Comparison of ENCODE assay signal across 10 mouse cellular contexts in genomic region chr4:134416177-134416576, GRCm38 (mm10). TPM values are rescaled to one million over a fixed set of nuclear protein-coding genes. Genes with fewer than 3 reads are reported as not detected.
DNase-seq lines count a peak whose midpoint lies in the region; ATAC-seq lines count a peak whose summit lies in the region.
"Had no signal": no experiment of that assay in that cellular context is flagged by ENCODE, and none has a peak within 500 bp of the region (broad histone marks: within the 10 kb centered on the region; RNA-seq: fewer than 3 reads in every experiment).

No protein-coding gene starts in this region.

- peak overlapping the region in 1 of 2 experiments; percentile 25; a peak in 2 of 4 replicates for H3K27ac ChIP-seq in heart, embryonic 14.5 days (replicated peaks in 1 of 2; ENCODE audit: control insufficient read depth in 1 of 2, insufficient read depth in 1 of 2, low read depth in 2 of 2, low read length in 2 of 2)
- peak overlapping the region; percentile 52 for H3K27ac ChIP-seq in midbrain, embryonic 14.5 days (replicated peaks; ENCODE audit: low read depth, low read length)
- H3K27ac ChIP-seq in liver, embryonic 12.5 days, result no peak overlapping the region
- H3K27ac ChIP-seq: forebrain, embryonic 15.5 days; limb, embryonic 15.5 days had no signal

- H3K9me3 ChIP-seq in heart, embryonic 14.5 days (ENCODE audit: control insufficient read depth, low read length), result no peaks in the 10 kb centered on the region
- no peaks in the 10 kb centered on the region for H3K9me3 ChIP-seq in midbrain, embryonic 14.5 days (ENCODE audit: control insufficient read depth, low read length)
- H3K9me3 ChIP-seq in liver, embryonic 12.5 days (replicated peaks), result no peaks in the 10 kb centered on the region
- H3K9me3 ChIP-seq: forebrain, embryonic 15.5 days; limb, embryonic 15.5 days had no signal

- no peaks in the 10 kb centered on the region for H3K27me3 ChIP-seq in heart, embryonic 14.5 days (ENCODE audit: control insufficient read depth, insufficient read depth, low read length)
- H3K27me3 ChIP-seq in midbrain, embryonic 14.5 days (ENCODE audit: control insufficient read depth, insufficient read depth, low read length), result no peaks in the 10 kb centered on the region
- H3K27me3 ChIP-seq in liver, embryonic 12.5 days (replicated peaks), result no peaks in the 10 kb centered on the region
- H3K27me3 ChIP-seq: forebrain, embryonic 15.5 days; limb, embryonic 15.5 days had no signal

- WGBS in heart, embryonic 14.5 days, result 48% methylated on average over 17 of the region's 17 CpGs
- WGBS in midbrain, embryonic 14.5 days, result 73% methylated on average over 17 of the region's 17 CpGs
- WGBS in liver, embryonic 12.5 days (ENCODE audit: insufficient replicate concordance), result 76% methylated on average over 17 of the region's 17 CpGs

- ATAC-seq in heart, embryonic 14.5 days (ENCODE audit: insufficient number of reproducible peaks, insufficient read depth, low FRiP score, low read depth), result no peak
- ATAC-seq in midbrain, embryonic 14.5 days (ENCODE audit: low FRiP score, low TSS enrichment), result no peak
- ATAC-seq in liver, embryonic 12.5 days, result no peak
- ATAC-seq: forebrain, embryonic 15.5 days had no signal

- peaks cover 13 to 27% of the 10 kb centered on the region in 2 experiments for H3K4me1 ChIP-seq in heart, embryonic 14.5 days (ENCODE audit: control insufficient read depth in 2 of 2, insufficient read depth in 2 of 2, low read length in 2 of 2)
- 0 out of 2 replicates have a peak, but pooled peaks cover 3% of the 10 kb centered on the region for H3K4me1 ChIP-seq in midbrain, embryonic 14.5 days (ENCODE audit: control insufficient read depth, insufficient read depth, low read length)
- no peaks in the 10 kb centered on the region for H3K4me1 ChIP-seq in liver, embryonic 12.5 days
- H3K4me1 ChIP-seq: forebrain, embryonic 15.5 days; limb, embryonic 15.5 days had no signal

- H3K4me2 ChIP-seq in heart, embryonic 14.5 days (ENCODE audit: low read length), result peak overlapping the region; percentile 25
- H3K4me2 ChIP-seq in midbrain, embryonic 14.5 days (ENCODE audit: low read length), result no peak overlapping the region
- no peak overlapping the region for H3K4me2 ChIP-seq in liver, embryonic 12.5 days
- H3K4me2 ChIP-seq: forebrain, embryonic 15.5 days; limb, embryonic 15.5 days had no signal

- H3K4me3 ChIP-seq in heart, embryonic 14.5 days (ENCODE audit: control insufficient read depth in 1 of 2, insufficient read depth in 1 of 2, low read depth in 1 of 2, low read length in 2 of 2), result no peak overlapping the region
- no peak overlapping the region for H3K4me3 ChIP-seq in midbrain, embryonic 14.5 days (replicated peaks; ENCODE audit: low read depth, low read length)
- no peak overlapping the region for H3K4me3 ChIP-seq in liver, embryonic 12.5 days
- H3K4me3 ChIP-seq: forebrain, embryonic 15.5 days; limb, embryonic 15.5 days had no signal

- DNase-seq in ES-CJ7 (ENCODE audit: low read depth, low spot score) (peak; percentile 85), liver (no peak)
- DNase-seq in brain, adult 2 months (ENCODE audit: low read depth, low spot score), result peak; percentile 82
- DNase-seq in midbrain, embryonic 14.5 days, result peak; percentile 33
- no peak for DNase-seq in adrenal gland, postnatal 25 days
- DNase-seq: kidney, adult 2 months had no signal

- peaks cover 41% of the 10 kb centered on the region for H3K36me3 ChIP-seq in heart, embryonic 14.5 days (ENCODE audit: control insufficient read depth, insufficient read depth, low read length)
- H3K36me3 ChIP-seq in midbrain, embryonic 14.5 days (ENCODE audit: control insufficient read depth, insufficient read depth, low read length), result no peaks in the 10 kb centered on the region
- peaks cover 29% of the 10 kb centered on the region for H3K36me3 ChIP-seq in liver, embryonic 12.5 days

- peak overlapping the region; percentile 13; the same call in 1 of the 2 replicates for H3K9ac ChIP-seq in heart, embryonic 14.5 days (ENCODE audit: low read length)
- no peak overlapping the region for H3K9ac ChIP-seq in midbrain, embryonic 14.5 days (replicated peaks; ENCODE audit: low read length)
- no peak overlapping the region for H3K9ac ChIP-seq in liver, embryonic 12.5 days
- H3K9ac ChIP-seq: forebrain, embryonic 15.5 days; limb, embryonic 15.5 days had no signal

RNA-seq across cellular contexts. Expression of gene Pafah2, which starts 20.1 kb away (rescaled TPM):
- polyA plus RNA-seq in heart, embryonic 14.5 days (2014; fragmentation: Nextera tagmentation; extraction: Ambion mirVana), result 11.1 and 12.8 TPM in 2 replicates
- 5.0 and 6.9 TPM in 2 replicates for polyA plus RNA-seq in midbrain, embryonic 14.5 days (2014; fragmentation: Nextera tagmentation; extraction: Ambion mirVana)
- total RNA-seq in adrenal gland, postnatal 25 days (2021), result 7.9 and 9.1 TPM in 2 replicates
- 4.7 and 5.2 TPM in 2 replicates for polyA plus RNA-seq in liver, embryonic 12.5 days (2016; fragmentation: Nextera tagmentation; extraction: Ambion mirVana)

RNA-seq across cellular contexts. Expression of gene Extl1, which starts 32.5 kb away (rescaled TPM):
- 2.8 and 2.9 TPM in 2 replicates for polyA plus RNA-seq in heart, embryonic 14.5 days (2014; fragmentation: Nextera tagmentation; extraction: Ambion mirVana)
- 0.28 and 0.53 TPM in 2 replicates for polyA plus RNA-seq in midbrain, embryonic 14.5 days (2014; fragmentation: Nextera tagmentation; extraction: Ambion mirVana)
- total RNA-seq in adrenal gland, postnatal 25 days (2021), result 1.7 and 2.1 TPM in 2 replicates
- polyA plus RNA-seq in liver, embryonic 12.5 days (2016; fragmentation: Nextera tagmentation; extraction: Ambion mirVana), result 0.25 and 0.36 TPM in 2 replicates

RNA-seq across cellular contexts. Expression of gene Stmn1, which starts 51.9 kb away (rescaled TPM):
- 933 and 977 TPM in 2 replicates for polyA plus RNA-seq in heart, embryonic 14.5 days (2014; fragmentation: Nextera tagmentation; extraction: Ambion mirVana)
- 6,974 and 7,359 TPM in 2 replicates for polyA plus RNA-seq in midbrain, embryonic 14.5 days (2014; fragmentation: Nextera tagmentation; extraction: Ambion mirVana)
- 75.6 and 87.4 TPM in 2 replicates for total RNA-seq in adrenal gland, postnatal 25 days (2021)
- 558 and 570 TPM in 2 replicates for polyA plus RNA-seq in liver, embryonic 12.5 days (2016; fragmentation: Nextera tagmentation; extraction: Ambion mirVana)

Comparison
In these comparisons a context has a peak if more than half of its experiments do, and no peak if none do; other contexts are left out.
1. DNase-seq: peak in ES-CJ7 (single experiment), brain, adult 2 months (single experiment) and midbrain, embryonic 14.5 days (single experiment); none in liver (single experiment) and adrenal gland, postnatal 25 days (single experiment).